ENCODE assay signal across 18 mouse cellular contexts in the genomic region with DNA sequence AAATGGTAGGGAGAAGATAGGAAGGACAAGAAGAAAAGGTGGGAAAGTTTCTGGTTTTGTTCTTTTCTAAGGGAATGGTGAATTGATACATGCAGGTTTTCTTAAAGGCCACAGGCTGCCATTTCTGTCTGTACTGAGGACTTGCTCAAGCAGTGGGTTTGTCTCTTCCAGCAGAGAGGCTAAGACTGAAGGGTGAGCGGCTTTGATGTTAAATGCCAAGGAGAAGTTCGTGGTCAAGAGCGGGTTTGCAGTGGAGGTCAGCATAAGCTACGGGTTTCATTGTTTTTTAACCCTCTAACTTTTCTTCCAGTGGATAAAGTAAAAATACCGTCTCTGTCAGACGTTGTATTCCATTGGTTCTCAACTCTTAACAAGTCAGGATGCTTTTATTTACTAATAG.
"Had no signal": no experiment of that assay in that cellular context is flagged by ENCODE, and none has a peak within 500 bp of the region (broad histone marks: within the 10 kb centered on the region; RNA-seq: fewer than 3 reads in every experiment).

No protein-coding gene starts in this region.

- ATAC-seq: midbrain, embryonic 16.5 days had no signal

- H3K4me2 ChIP-seq: lung, embryonic 14.5 days; midbrain, embryonic 12.5 days; neural tube, embryonic 13.5 days; neural tube, embryonic 15.5 days had no signal

- H3K27ac ChIP-seq: midbrain, embryonic 10.5 days; midbrain, embryonic 12.5 days; neural tube, embryonic 13.5 days; neural tube, embryonic 15.5 days had no signal

- H3K4me3 ChIP-seq: midbrain, embryonic 10.5 days; midbrain, embryonic 12.5 days; myocyte; neural tube, embryonic 13.5 days; neural tube, embryonic 15.5 days had no signal

- H3K9ac ChIP-seq: lung, embryonic 14.5 days; midbrain, embryonic 12.5 days; neural tube, embryonic 13.5 days; neural tube, embryonic 15.5 days had no signal

- H3K9me3 ChIP-seq: midbrain, embryonic 10.5 days; midbrain, embryonic 12.5 days; neural tube, embryonic 13.5 days; neural tube, embryonic 15.5 days had no signal

- H3K27me3 ChIP-seq: midbrain, embryonic 12.5 days; neural tube, embryonic 13.5 days; neural tube, embryonic 15.5 days had no signal

- DNase-seq: lung, embryonic 14.5 days; lung, postnatal 10 days; lung, postnatal 4 days; midbrain, embryonic 14.5 days; retina, postnatal 1 day; right cerebral cortex, adult 18-20 months; right cerebral cortex, postnatal 25 days; right cerebral cortex, postnatal 4 days; spleen, adult 18-20 months; thymus, adult 18-20 months; thymus, postnatal 14 days; thymus, postnatal 36 days had no signal
